Mouse (Mus musculus) kidney, postnatal 0 days (tissue): ENCODE data around the gene Npas3. TPM values are rescaled to one million over a fixed set of nuclear protein-coding genes. Genes with fewer than 3 reads are reported as not detected.

ENCODE experiments used
- ATAC-seq: fragments of 200-750 bp; cut with Nextera tagmentation; replicated peaks from 2 replicates; pipeline ENCODE4 v1.8.0; 2017; ENCODE audit warnings: low read depth, moderate number of reproducible peaks, moderate TSS enrichment, moderate library complexity; ENCODE audit not compliant: low FRiP score
- DNase-seq: peaks from one replicate; pipeline ENCODE4 v3.0.0-alpha.2; 2016; ENCODE audit warnings: low spot score
- H3K27ac ChIP-seq: fragments of 300-500 bp; sonication (generic); 2 replicates; pipeline ENCODE4 v1.5.1; 2014; ENCODE audit warnings: mild to moderate bottlenecking
- H3K27me3 ChIP-seq: fragments of 300-500 bp; sonication (generic); 2 replicates; pipeline ENCODE4 v1.6.1; 2014; ENCODE audit warnings: low read length, mixed read lengths; ENCODE audit not compliant: insufficient read depth
- H3K36me3 ChIP-seq: fragments of 300-500 bp; sonication (generic); 2 replicates; pipeline ENCODE4 v1.6.1; 2014; ENCODE audit warnings: low read length, mixed read lengths; ENCODE audit not compliant: insufficient read depth
- H3K4me1 ChIP-seq: fragments of 300-500 bp; sonication (generic); replicated peaks from 2 replicates; pipeline ENCODE4 v1.6.1; 2014; ENCODE audit warnings: antibody characterized with exemption, low read length, mixed read lengths; ENCODE audit not compliant: insufficient read depth
- H3K4me2 ChIP-seq: fragments of 300-500 bp; sonication (generic); 2 replicates; pipeline ENCODE4 v1.6.1; 2014; ENCODE audit warnings: mild to moderate bottlenecking, low read length, moderate library complexity, mixed read lengths
- H3K4me3 ChIP-seq: fragments of 300-500 bp; sonication (generic); replicated peaks from 2 replicates; pipeline ENCODE4 v1.5.1; 2014; ENCODE audit warnings: low read depth, low read length
- H3K9ac ChIP-seq: fragments of 300-500 bp; sonication (generic); 2 replicates; pipeline ENCODE4 v1.6.1; 2014; ENCODE audit warnings: low read depth, low read length
- H3K9me3 ChIP-seq: fragments of 300-500 bp; sonication (generic); replicated peaks from 2 replicates; pipeline ENCODE4 v1.6.1; 2016; ENCODE audit warnings: low read length, inconsistent platforms, mixed read lengths
- CTCF ChIP-seq: IDR thresholded peaks from 2 replicates; pipeline ENCODE4 v1.5.1; 2016; ENCODE audit warnings: antibody characterized with exemption, low read depth, mild to moderate bottlenecking, moderate library complexity
- WGBS: fragments of 180-500 bp; shearing (Covaris S2); extraction: QIAGEN DNeasy Blood & Tissue Kit; methylation state at CpG from one replicate; pipeline ENCODE4 v1.1.7; 2014; 5-methylcytosine and 5-hydroxymethylcytosine counted together
- polyA plus RNA-seq: library from polyadenylated mRNA; unstranded; fragments of >200 nt; fragmentation: Nextera tagmentation; extraction: Ambion mirVana; gene quantifications from 2 replicates; pipeline ENCODE4 v1.2.1, GENCODE M21; 2015

The Npas3 gene
- polyA plus RNA-seq, 1 experiment from 2014 or later = 1.2 TPM

GRCm38 (mm10) chr12:53695324-53695723 is 446.8 kb downstream of the Npas3 start:
- ATAC-seq (no peak), DNase-seq (no peak)
- Histone ChIP-seq H3K27me3 (no peaks in the 10 kb centered on the region), H3K4me2 (no peak overlapping the region), H3K4me3 (no peak overlapping the region), H3K27ac (no peak overlapping the region), H3K36me3 (no peaks in the 10 kb centered on the region), H3K9ac (no peak overlapping the region), H3K4me1 (no peaks in the 10 kb centered on the region), H3K9me3 (no peaks in the 10 kb centered on the region)
- WGBS = 88% methylated on average over 3 of the region's 3 CpGs
- TF ChIP-seq CTCF = no peak

DNA sequence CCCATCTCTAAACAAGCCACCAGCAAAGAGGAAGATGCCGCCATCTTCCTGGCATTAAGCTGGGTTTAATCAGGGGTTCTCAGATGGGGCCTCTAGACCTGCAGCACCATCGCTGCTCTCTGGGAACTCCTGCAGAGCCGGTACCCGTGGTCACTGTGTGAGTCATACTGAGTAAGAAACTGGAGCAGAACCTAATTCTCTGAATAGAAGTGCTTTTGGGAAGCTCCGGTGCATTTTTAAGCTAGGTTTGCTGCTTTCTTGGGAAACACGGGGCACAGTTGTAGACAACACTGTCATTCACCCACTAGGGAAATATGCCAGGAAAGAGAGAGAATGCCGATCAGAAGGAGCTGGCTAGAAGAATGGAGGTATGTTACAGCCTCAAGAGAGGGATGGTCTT is 449.2 kb downstream of the Npas3 start:
- Histone ChIP-seq H3K4me1 (no peaks in the 10 kb centered on the region), H3K27me3 (no peaks in the 10 kb centered on the region), H3K36me3 (no peaks in the 10 kb centered on the region), H3K4me2 (no peak overlapping the region), H3K4me3 (no peak overlapping the region), H3K9me3 (no peaks in the 10 kb centered on the region), H3K27ac (no peak overlapping the region), H3K9ac (no peak overlapping the region)
- no peak for DNase-seq
- ATAC-seq = no peak
- WGBS = 94% methylated on average over 7 of the region's 7 CpGs
- no peak for TF ChIP-seq CTCF

- Histone ChIP-seq H3K27ac (no peak overlapping the region), H3K9ac (no peak overlapping the region), H3K36me3 (no peaks in the 10 kb centered on the region), H3K4me3 (no peak overlapping the region), H3K27me3 (no peaks in the 10 kb centered on the region), H3K4me1 (no peaks in the 10 kb centered on the region), H3K9me3 (no peaks in the 10 kb centered on the region), H3K4me2 (no peak overlapping the region)
- DNase-seq (no peak), ATAC-seq (no peak)
- TF ChIP-seq CTCF = no peak
- WGBS = 85% methylated on average over 9 of the region's 9 CpGs
These were observed 450.2 kb downstream of the Npas3 start for GRCm38 (mm10) chr12:53698483-53699227.

DNA sequence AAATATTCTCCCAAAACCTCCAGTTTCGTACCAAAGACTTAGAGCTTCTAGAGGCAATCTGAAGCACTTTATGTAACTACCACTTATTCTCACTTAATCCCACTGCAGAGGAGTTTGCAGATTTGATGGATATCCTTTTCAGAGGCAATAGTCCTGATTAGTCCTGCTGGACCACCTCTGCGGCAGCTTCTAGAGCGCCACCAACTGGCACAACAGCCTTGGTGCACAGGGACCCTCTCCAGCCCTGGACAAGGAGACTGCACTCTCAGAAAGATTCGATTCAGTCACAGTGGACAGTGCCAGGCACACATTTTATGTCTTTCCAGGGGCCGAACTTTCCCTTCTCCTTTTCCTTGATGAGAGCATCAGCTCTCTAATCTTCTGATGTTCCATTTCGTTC is 471.4 kb downstream of the Npas3 start:
- no peak for ATAC-seq
- H3K4me3 ChIP-seq = no peak overlapping the region
- 68% methylated on average over 6 of the region's 6 CpGs for WGBS
- H3K4me1 ChIP-seq = no peaks in the 10 kb centered on the region
- no peaks in the 10 kb centered on the region for H3K27me3 ChIP-seq
- no peaks in the 10 kb centered on the region for H3K9me3 ChIP-seq
- no peak overlapping the region for H3K9ac ChIP-seq
- DNase-seq = peak; percentile 6
- H3K27ac ChIP-seq = no peak overlapping the region
- peak; percentile 54 for TF ChIP-seq CTCF
- no peaks in the 10 kb centered on the region for H3K36me3 ChIP-seq
- no peak overlapping the region for H3K4me2 ChIP-seq

- H3K4me2 ChIP-seq = no peak overlapping the region
- no peaks in the 10 kb centered on the region for H3K4me1 ChIP-seq
These were observed 473.7 kb downstream of the Npas3 start for GRCm38 (mm10) chr12:53722156-53722555.

GRCm38 (mm10) chr12:53722718-53723698 is 474.5 kb downstream of the Npas3 start:
- no peak overlapping the region for H3K4me3 ChIP-seq
- no peak overlapping the region for H3K4me2 ChIP-seq
- H3K27me3 ChIP-seq = no peaks in the 10 kb centered on the region
- no peaks in the 10 kb centered on the region for H3K4me1 ChIP-seq
- H3K9me3 ChIP-seq = no peaks in the 10 kb centered on the region
- no peaks in the 10 kb centered on the region for H3K36me3 ChIP-seq
- no peak overlapping the region for H3K9ac ChIP-seq
- H3K27ac ChIP-seq = no peak overlapping the region
- DNase-seq (no peak), ATAC-seq (no peak)
- no peak for TF ChIP-seq CTCF
- WGBS = 69% methylated on average over 15 of the region's 15 CpGs

More at GRCm38 (mm10) chr12:53722156-53722555, 473.7 kb downstream of the Npas3 start:
- no peaks in the 10 kb centered on the region for H3K36me3 ChIP-seq
- no peak overlapping the region for H3K27ac ChIP-seq
- H3K4me3 ChIP-seq = no peak overlapping the region
- DNase-seq (no peak), ATAC-seq (no peak)
- 84% methylated on average over 7 of the region's 7 CpGs for WGBS
- no peaks in the 10 kb centered on the region for H3K9me3 ChIP-seq
- TF ChIP-seq CTCF = no peak
- H3K9ac ChIP-seq = no peak overlapping the region
- no peaks in the 10 kb centered on the region for H3K27me3 ChIP-seq
